Mouse (Mus musculus): ENCODE measurements around the gene Nr2c1.
A peak's percentile ranks its signal among the peaks of the same experiment; 100 is the strongest.

Nr2c1 gene

DNA sequence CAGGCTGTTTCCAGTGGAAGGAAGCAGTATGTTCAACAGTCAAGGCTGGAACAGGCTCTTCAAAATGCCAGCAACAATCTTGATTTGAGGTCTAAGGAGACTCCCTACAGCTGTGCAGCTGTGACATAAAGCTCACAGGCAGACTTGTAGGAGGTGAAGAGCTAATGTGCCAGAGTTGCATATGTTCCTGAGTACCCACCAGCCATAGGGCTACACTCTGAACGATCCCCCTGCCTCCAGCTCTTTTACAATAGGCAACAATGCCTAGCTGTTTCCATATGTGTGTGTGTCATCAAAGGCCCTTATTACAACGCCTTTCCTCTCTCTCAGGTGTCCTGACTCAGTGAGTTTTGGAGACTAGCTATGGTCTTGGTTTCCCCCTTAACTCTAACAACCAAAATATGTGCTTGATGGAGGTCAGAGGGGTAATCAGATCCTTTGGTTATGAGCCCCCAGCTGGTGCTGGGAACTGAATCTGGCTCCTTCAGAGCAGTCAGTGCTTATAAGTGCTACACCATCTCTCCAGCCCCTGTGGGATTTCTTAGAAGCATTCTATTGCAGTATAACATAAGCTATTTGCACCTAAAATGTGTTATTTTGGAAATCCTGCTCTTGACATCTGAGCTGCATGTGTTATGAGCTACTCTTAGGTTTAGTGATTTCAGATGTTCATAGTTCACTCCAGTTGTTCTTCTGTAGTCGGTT is 7.4 kb upstream of the Nr2c1 start:
- DNase-seq (ENCODE audit: low spot score), result no peak

DNA sequence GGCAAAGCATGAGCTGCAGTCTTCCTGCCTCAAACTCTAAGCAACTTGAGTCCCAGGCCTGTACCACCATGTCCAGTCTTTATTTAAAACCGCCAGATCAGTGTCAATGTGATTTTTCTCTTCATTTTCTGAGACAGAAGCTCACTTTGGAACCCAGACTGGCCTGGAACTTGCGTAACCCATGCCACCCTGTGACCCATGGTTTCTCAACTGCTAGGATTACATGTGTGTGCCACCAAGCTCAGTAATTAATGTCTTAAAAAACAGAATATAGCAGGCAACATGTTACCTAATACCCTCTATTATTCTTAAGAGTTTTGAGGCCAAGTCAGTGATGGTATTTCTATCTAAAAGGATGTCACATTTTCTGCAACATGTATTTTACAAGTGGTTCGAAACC is 5.4 kb upstream of the Nr2c1 start:
- no peak for DNase-seq (ENCODE audit: low spot score)

DNA sequence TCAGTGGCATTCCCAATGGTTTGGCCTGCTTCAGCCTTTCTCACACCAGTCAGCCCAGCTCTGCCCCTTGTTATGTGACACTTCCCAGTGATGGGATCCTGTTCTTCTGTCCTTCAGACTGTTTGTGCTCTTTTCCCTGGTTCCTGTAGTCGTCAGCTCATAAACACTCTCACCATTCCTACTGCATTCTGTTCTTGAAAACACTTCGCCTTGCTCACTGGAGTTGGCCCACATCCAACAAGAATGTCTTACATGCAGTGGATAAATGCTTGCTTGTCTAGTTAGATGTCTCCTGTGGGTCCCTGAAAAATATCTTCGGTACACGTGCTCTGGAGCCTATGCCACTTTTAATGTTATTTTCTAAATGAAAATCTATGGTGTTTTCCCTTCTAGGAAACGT is 3.2 kb upstream of the Nr2c1 start:
- no peak for DNase-seq (ENCODE audit: low spot score)

DNA sequence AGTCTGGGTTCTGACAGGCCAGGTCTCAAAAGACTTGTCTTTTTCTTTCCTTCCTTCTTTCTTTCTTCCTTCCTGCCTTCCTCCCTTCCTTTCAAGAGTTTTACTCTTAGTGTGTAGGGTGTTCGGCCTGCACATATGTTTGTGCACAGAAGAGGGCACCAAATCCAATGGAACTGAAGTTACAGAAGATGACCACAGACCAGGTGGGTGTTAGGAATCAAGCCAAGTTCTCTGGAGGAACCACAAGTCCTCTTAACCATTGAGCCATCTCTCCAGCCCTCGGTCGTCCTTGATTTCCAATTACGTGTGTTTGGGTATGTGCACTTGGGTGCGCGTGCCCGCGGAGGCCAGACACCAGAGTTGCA is 450 bp upstream of the Nr2c1 start:
- DNase-seq (ENCODE audit: low spot score), result no peak

DNA sequence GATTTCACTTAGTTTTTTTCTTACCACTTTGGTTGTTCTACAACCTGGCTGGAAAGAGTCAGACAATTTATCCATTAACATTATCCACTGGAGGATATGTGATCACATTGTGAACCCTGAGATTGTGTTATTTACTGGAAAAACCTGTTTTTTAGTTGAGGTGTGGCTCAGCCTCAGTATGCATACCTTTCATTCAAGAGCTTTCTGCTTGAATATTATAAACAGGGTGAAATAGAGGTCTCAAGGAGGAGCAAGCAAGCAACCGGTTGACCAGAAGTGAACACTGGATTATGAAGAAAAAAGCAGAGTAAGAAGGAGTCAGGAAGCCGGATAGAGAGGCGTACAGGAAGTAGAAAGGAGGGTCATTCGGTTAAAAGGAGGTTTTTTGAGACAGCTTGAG is 3.7 kb downstream of the Nr2c1 start:
- DNase-seq (ENCODE audit: low spot score), result no peak

DNA sequence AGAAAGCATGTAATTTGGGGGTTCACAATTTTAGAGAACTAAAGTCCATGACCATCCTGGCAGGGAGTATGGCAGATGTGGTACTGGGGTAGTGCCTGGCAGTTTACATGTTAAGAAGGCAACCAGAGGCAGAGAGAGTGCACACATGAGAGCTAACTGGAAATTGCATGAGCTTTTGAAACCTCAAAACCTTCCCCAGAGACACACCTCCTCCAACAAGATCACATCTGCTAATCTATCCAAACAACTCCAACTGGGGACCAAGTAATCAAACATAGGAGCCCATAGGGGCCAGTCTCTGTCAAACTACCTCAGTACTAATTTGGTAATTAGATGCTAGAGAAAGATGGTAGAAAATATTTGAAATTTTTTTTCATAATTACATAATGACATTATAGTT is 6.0 kb downstream of the Nr2c1 start:
- no peak for DNase-seq (ENCODE audit: low spot score)

DNA sequence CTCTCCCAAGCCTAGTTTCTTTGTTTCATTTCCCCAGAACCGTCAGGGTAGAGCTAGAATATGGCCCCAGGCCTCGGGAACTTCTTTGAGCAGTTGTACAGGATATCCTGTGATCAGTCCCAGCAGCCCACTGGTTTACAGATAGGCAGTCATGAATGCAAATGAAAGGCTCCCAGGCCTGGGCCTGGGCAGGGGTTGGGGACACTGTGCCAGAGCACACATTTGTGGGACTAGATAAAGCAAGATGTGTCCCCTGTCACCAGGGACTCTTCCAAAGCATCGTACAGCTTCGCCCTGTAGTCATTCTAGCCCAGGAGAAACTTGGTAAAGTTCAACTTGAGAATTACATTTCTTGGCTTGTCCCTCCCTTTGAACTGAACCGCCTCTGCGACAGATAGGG is 11.1 kb downstream of the Nr2c1 start:
- no peak for DNase-seq (ENCODE audit: low spot score)

DNA sequence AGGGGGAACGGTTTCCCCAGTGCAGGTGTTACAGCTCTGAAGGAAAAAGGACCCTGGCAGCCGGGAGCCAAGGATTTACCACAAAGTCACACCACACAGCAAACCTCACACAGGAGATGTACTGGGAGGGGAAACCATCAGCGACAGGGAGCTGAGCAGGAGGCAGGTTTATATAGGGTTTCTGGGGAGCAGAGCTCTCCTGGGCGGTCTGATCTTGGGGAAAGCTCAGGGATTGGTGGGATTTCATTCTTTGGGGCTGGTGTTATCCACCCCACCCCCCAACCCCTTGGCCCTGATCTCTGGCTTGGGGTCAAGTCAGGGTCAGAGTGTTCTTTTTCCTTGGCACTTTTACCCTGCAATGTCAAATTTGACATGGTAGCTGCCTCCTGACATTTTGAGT is 11.6 kb downstream of the Nr2c1 start:
- DNase-seq (ENCODE audit: low spot score), result no peak

DNA sequence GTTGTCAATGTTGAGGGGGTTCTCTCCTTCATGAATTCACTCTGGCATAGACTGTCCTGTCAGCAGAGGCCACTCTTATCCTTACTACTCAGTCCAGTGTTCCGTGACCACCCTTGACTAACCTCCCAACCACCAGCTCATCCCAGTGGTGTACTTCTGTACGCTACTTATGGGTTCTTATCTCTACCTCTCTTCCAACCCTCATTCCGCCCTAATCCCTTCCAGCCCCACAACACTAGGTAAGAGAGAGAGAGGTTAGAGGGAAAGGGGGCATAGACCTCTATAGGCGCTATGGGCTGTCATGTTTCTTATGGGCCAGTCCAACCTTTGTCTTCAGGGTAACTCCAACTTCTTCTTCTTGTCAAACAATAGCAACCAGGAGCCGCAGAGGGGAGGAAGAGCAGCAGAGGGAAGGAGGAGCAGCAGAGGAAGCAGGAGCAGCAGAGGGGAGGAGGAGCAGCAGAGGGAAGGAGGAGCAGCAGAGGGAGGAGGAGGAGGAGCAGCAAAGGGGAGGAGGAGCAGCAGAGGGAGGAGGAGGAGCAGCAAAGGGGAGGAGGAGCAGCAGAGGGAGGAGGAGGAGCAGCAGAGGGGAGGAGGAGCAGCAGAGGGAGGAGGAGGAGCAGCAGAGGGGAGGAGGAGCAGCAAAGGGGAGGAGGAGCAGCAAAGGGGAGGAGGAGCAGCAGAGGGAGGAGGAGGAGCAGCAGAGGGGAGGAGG is 13.4 kb downstream of the Nr2c1 start:
- no peak for DNase-seq (ENCODE audit: low spot score)

DNA sequence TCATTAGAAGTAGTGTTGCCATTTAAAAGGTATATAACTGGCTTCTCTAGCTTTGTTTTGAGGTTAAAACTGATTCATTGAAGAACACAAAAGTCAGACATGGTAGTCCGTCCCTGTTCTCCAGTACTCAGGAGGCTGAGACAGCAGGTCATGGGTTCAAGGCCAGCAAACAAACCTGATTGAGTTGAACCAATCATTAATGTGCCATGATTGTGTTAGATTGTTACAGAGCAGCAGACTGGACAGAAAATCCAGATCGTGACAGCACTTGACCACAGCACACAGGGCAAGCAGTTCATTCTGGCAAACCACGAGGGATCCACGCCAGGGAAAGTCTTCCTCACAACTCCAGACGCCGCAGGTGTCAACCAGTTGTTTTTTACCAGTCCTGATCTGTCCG is 14.2 kb downstream of the Nr2c1 start:
- no peak for DNase-seq (ENCODE audit: low spot score)

DNA sequence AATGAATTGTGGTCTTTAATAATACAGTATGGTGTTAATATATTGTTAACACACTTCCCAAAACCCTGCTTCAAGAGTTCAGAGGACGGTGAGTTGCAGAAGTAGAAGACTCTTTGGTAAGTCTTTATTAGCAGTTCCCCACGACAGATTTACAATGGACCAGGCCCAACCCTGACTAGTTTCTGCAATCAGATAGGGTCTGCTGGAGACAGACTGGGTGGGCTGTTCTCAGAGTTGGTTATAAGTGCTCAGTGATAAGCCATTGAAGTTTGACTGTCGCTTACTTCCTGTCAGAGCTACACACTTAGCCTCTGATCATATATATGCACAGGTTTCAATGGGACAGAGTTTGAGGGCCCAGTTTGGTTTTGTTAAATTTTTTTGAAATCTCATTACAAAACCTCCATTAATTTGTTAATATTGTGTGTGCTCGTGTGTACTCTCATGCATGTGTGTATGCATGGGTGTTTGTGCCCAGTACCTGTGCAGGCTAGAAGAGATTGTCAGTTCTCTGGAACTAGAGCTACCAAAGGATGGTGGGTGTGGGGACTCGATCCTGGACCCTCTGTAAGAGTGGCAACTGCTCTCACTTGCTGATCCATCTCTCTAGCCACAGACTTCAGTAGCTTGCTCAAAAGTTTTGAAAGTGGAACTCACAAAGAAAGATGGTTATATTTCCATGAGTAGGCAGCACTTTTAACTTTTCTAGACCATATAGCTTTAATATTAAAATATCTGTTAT is 16.5 kb downstream of the Nr2c1 start:
- DNase-seq (ENCODE audit: low spot score), result no peak

DNA sequence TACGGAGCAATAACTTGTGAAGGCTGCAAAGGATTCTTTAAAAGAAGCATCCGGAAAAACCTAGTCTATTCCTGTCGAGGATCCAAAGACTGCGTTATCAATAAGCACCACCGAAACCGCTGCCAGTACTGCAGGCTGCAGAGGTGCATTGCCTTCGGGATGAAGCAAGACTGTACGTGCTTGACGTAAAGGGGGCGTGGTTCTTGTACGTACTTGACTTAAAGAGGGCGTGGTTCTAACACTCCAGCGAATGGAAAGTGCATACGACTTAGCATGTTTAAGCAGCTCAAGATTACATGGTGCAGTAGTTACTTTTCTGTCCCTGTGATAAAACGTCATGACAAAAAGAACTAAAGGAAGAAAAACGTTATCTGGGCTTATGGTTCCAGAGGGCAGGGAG is 17.6 kb downstream of the Nr2c1 start:
- DNase-seq (ENCODE audit: low spot score), result no peak

DNA sequence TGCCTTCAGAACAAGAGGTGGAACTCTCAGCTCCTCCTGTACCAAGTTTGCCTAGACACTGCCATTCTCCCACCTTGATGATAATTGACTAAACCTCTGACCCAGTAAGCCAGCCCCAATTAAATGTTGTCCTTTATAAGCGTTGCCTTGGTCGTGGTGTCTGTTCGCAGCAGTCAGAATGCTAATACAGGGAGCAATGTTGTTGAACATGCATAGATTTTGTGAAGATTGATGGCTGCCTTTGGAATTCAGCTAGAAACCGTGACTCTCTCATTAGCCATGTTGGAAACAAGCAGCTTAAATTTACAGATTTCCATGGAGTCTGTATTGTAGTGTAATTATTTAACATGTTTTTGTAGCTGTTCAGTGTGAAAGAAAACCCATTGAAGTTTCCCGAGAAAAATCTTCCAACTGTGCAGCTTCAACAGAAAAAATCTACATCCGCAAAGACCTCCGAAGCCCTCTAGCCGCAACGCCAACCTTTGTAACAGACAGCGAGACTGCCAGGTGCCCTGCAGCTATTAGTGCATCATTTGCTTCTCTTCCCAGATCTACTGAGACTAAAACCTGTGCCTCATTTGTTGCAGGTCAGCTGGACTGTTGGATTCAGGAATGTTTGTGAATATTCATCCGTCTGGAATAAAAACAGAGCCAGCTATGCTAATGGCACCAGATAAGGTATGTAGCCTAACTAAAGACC is 19.4 kb downstream of the Nr2c1 start:
- DNase-seq (ENCODE audit: low spot score), result no peak

DNA sequence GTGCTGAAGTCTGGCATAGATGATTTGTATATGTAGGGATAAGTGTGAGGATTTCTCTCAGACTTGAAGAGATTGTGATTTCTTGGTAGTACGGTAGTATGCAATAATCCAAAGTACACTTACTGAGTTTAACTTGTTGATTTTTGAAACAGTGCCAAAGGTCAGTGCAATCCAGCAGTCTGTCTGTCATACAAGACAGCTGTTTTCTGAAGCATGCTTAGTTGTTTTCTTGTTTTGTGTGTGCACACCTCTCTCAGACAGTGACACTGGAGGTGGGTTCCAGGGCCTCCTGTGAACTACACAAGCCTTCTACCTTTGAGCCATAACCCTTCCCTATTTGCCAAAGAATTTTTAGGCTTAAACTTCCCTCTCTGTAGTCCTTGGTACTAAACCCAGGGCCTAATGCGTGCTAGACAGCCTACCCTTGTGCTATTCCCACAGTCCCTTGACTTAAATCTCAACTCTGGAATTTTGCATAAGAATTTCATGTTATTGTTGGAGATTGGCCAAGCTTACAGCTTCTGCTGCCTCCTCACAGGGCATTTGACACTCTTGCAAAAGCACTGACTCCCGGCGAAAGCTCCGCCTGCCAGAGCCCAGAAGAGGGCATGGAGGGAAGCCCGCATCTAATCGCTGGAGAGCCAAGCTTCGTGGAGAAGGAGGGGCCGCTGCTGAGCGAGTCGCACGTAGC is 23.8 kb downstream of the Nr2c1 start:
- DNase-seq (ENCODE audit: low spot score), result no peak

DNA sequence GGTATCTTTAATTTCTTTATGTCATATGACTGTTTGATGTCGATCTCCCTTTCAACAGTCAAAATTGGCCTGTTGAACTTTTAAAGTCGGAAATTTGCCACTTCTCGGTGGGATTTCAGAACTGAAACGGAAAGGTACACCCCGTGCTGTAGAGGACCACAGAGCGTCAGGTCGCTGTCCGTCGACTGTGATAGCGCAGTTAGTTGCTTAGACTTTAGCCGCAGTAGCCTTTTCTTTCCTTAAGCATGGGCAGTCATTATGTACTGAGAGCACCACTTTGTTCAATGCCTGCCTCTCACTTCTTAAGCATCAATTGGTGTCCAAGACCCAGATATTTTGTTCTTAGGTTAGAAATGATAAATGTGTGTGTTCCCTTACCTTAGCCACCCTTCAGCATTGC is 24.3 kb downstream of the Nr2c1 start:
- DNase-seq (ENCODE audit: low spot score), result no peak

DNA sequence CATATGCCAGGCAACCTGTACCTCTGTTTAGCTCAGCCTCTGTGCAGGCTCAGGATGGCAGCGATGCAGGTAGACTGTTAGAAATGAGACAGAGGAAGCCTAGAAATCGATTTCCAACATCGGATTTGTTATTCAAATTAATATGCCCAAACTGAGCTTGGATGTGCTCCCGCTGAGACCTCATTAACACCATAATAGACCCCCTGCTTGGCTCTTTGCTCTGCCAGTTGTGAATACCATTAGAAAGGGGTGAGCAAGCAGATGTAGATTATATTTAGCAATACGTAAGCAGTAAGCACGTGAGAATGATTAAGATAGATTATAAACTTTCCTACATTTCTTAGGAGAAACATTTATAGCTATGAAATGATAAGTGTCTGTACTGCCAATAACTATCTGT is 24.9 kb downstream of the Nr2c1 start:
- no peak for DNase-seq (ENCODE audit: low spot score)

DNA sequence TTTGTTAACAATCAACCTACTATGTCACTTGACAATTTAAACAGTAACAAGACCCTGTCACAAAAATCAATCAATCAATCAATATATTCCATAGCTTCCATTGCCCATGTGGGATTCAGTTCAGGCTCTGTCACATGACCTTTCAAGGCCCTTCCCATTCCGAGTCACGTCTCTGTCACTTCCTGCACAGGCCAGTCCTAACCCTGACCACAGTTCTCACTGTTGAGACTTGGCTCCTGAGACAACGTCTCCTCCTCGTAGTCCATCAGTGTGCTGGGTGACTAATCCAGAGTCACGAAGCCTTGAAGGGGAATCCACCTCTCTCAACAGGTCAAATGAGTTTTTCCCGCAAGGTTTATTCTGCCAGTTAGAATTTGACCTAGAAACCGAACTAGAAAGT is 26.8 kb downstream of the Nr2c1 start:
- DNase-seq (ENCODE audit: low spot score), result no peak

DNA sequence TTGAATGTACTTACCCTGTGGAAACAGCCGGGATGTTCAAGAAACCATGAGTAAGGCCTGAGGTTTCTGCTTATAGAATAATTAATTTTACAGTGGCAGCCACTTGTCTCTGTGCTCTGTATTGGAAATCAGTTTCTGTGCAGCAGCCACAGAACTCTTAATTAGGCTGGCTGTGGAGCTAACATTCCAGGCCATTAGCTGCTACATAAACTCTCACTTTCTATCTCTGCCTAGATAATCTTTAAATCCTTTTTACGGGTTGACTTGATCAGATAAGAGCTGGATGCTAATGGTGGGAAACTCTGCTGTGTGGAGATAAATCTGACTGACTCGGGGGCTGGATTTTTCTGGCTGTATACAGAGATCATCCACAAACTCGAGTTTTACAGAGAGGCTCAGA is 35.4 kb downstream of the Nr2c1 start:
- DNase-seq (ENCODE audit: low spot score), result peak; percentile 22

DNA sequence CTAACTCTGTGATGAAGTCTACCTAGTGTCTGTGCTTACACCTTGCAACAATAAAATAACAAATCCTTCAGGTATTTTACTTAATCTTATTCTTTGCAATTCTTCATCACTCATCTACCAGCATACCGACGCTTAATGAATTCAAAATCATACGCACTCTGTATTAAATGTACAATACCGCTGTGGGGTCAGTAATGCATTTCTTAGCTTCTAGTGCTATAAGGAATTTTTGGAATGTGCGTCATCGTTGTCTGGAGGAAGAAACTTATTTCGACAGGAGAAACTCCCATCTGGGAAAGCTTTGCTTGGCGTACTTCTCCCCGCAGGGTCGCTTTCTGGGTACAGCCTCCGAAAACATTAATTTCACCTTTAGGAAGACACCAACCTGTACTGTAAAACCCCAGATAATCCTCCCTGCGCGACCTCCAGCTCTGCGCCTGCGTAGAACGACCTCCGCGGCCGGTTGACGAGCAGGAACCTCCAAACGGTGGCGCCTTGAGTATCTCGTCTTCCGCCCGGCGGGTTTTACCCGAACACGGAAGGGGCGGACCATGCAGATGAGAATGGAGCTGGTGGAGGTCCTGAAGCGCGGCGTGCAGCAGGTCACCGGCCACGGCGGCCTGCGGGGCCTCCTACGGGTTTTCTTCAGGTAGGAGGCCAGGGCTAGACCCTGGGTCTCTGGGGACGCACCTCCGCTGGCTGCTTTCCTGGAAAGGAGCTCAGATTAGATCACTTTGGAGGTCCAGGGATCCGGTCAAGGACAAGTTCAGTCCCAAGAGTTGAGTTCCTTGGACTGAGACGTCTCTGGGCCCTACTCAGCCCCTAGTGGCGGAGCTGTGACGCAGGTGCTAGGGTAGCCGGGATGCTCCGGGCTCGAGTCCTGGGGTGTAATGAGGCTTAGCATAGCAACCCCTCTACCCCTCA is 50.9 kb downstream of the Nr2c1 start, which contains the start of gene Ndufa12:
TSS of gene Ndufa12 (plus strand) at position 239 of the 924 bp plus-strand sequence.
- DNase-seq (ENCODE audit: low spot score), result peak; percentile 95

DNA sequence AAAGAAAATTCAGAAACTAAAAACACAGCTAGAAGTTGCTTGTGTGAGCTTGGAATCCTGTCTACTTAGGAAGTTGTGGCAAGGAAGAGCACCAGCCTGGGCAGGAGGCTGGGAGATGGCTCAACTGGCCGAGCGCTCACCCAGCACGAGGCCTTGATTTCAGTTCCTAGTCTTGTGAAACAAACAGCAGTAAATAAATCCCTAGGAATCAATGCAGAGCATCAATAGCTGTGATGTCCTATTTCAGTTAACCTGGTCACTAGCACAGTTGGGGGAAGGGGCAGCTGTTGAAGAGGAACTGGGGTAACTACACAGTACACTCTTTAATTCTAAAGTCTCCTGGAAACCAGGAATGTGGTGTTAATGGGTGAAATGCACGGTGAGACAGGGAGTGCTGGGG is 57.1 kb downstream of the Nr2c1 start:
- no peak for DNase-seq (ENCODE audit: low spot score)

Measured in retina, embryonic 14.5 days (tissue).